Mouse (Mus musculus): ENCODE data around the gene Slc43a3. TPM values are rescaled to one million over a fixed set of nuclear protein-coding genes. Genes with fewer than 3 reads are reported as not detected.

Gene Slc43a3
- polyA plus RNA-seq, 1 experiment, result 64.3 TPM

DNA sequence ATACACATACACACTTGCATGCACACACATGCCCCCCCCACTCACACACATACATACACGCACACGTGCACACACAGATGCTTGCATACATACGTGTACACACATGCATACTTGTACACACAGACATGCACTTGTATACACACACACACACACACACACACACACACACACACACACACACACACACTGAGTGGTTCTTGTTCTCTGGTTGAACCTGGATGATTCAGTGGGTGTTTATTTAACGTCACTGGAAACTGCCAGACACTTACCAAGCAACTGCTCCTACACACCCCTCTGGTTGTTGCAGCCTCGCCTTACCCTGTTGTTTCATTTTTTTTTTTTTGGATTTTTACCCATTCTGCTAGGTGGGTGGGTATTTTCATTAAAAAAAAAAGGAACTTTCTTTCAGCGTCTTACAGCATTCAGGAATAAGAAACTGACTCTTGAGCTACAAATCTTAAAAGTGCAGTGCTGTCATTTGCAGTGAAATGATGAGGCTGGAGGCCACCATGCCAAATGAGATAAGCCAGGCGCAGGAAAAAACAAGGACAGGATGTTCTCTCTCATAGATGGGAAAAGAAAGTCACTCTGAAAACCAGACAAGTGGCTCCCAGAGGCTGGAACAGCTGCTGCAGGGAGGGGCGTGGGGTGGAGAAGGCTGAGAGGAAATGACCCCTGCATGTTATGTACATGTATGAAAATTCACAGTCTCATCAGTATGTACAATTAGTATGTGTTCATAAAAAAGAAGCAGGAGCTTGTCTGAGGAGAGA lies 19.6 kb upstream of the Slc43a3 start:
- Histone ChIP-seq H3K27me3 (ENCODE audit: control insufficient read depth, insufficient read depth, low read length) (no peaks in the 10 kb centered on the region), H3K4me1 (replicated peaks; ENCODE audit: control insufficient read depth, insufficient read depth, low read length) (no peaks in the 10 kb centered on the region), H3K27ac (ENCODE audit: control insufficient read depth, insufficient read depth, low read length) (no peak overlapping the region), H3K4me3 (ENCODE audit: control insufficient read depth, insufficient read depth, low read length) (no peak overlapping the region), H3K36me3 (ENCODE audit: control insufficient read depth, insufficient read depth, low read length) (no peaks in the 10 kb centered on the region)
- no peak for TF ChIP-seq POLR2A (IDR thresholded peaks at IDR 0.05; ENCODE audit: control insufficient read depth, extremely low read depth, insufficient read depth, low read length, poor library complexity)
- TF ChIP-seq CTCF (IDR thresholded peaks at IDR 0.05; ENCODE audit: borderline replicate concordance, control insufficient read depth, extremely low read depth, insufficient read depth, low read length, poor library complexity), result no peak
- no peak for DNase-seq
- 73% methylated on average over 8 of the region's 8 CpGs for whole genome bisulfite sequencing

DNA sequence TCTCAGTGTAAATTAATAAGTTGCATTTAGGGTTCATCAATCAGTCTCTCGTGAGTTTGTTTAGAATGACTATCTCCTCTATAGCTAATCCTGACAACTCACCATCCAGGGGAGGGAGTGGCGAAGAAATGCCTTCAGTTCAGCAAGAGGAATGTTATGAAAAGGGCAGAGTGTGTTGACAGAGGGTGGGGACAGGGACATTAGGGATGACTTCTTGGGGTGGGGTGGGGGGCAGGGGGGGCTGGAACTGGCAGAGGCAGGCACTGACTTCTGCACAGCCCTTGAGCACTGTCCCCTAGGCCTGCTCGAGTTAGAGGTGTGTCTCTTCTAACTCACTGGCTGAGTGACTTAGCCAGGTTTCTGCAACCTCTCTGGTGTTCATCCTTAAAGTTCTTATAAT lies 18.2 kb upstream of the Slc43a3 start:
- H3K27me3 ChIP-seq (ENCODE audit: control insufficient read depth, insufficient read depth, low read length), result no peaks in the 10 kb centered on the region
- H3K36me3 ChIP-seq (ENCODE audit: control insufficient read depth, insufficient read depth, low read length), result no peaks in the 10 kb centered on the region
- no peak overlapping the region for H3K4me3 ChIP-seq (ENCODE audit: control insufficient read depth, insufficient read depth, low read length)
- 94% methylated on average over 3 of the region's 3 CpGs for WGBS
- H3K4me1 ChIP-seq (replicated peaks; ENCODE audit: control insufficient read depth, insufficient read depth, low read length), result no peaks in the 10 kb centered on the region
- no peak for TF ChIP-seq CTCF (IDR thresholded peaks at IDR 0.05; ENCODE audit: borderline replicate concordance, control insufficient read depth, extremely low read depth, insufficient read depth, low read length, poor library complexity)
- no peak for TF ChIP-seq POLR2A (IDR thresholded peaks at IDR 0.05; ENCODE audit: control insufficient read depth, extremely low read depth, insufficient read depth, low read length, poor library complexity)
- DNase-seq, result no peak
- no peak overlapping the region for H3K27ac ChIP-seq (ENCODE audit: control insufficient read depth, insufficient read depth, low read length)

DNA sequence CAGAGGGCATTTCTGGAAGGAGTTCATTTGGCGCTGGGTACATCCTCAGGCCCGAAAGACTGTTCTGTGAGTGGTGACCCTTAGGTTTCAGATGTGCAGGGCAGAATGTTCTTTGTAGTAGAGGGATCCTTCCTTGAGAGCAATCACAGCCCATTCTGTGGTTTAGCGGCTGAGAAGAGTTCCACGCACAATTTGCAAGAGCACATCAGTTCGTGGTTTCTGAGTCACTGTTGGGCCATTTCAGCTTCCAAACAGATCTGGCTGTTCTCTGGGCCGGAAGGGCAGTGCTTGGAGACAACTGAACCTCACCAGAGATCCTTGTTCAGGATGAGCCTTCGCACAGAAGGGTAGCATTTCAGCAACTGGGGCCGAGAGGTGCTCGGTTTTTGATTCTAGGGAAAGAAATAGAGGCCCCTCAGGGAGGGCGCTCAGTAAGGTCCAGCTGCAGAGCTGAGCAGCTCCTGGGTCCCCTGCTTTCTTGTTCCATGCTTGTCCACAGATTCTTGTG lies 16.7 kb upstream of the Slc43a3 start:
- no peak overlapping the region for H3K4me3 ChIP-seq (ENCODE audit: control insufficient read depth, insufficient read depth, low read length)
- no peak overlapping the region for H3K27ac ChIP-seq (ENCODE audit: control insufficient read depth, insufficient read depth, low read length)
- 64% methylated on average over 10 of the region's 10 CpGs for WGBS
- TF ChIP-seq POLR2A (IDR thresholded peaks at IDR 0.05; ENCODE audit: control insufficient read depth, extremely low read depth, insufficient read depth, low read length, poor library complexity) (no peak), CTCF (IDR thresholded peaks at IDR 0.05; ENCODE audit: borderline replicate concordance, control insufficient read depth, extremely low read depth, insufficient read depth, low read length, poor library complexity) (no peak)
- H3K27me3 ChIP-seq (ENCODE audit: control insufficient read depth, insufficient read depth, low read length), result no peaks in the 10 kb centered on the region
- DNase-seq, result no peak
- no peaks in the 10 kb centered on the region for H3K36me3 ChIP-seq (ENCODE audit: control insufficient read depth, insufficient read depth, low read length)
- H3K4me1 ChIP-seq (replicated peaks; ENCODE audit: control insufficient read depth, insufficient read depth, low read length), result no peaks in the 10 kb centered on the region

DNA sequence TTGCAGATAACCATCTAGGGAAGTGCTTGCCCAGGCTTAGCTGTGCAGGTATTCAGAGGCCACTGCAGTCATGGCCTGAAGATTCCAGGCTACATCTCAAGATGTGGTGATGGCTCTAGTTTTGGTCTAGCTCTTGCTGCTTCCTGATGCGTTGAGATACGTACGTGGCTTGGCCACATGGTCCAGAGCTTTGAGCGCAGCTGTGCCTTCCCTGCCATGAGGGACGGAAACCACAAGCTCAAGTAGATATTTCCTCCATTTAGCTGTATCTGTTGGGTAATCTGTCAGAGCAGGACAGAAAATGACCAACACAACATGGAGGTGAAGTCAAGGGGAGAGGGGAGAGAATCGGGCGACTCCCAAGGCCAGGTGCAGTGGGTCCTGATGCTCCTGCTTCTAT lies 6.2 kb upstream of the Slc43a3 start:
- Histone ChIP-seq H3K4me3 (ENCODE audit: control insufficient read depth, insufficient read depth, low read length) (no peak overlapping the region), H3K36me3 (ENCODE audit: control insufficient read depth, insufficient read depth, low read length) (no peaks in the 10 kb centered on the region), H3K27me3 (ENCODE audit: control insufficient read depth, insufficient read depth, low read length) (no peaks in the 10 kb centered on the region), H3K27ac (ENCODE audit: control insufficient read depth, insufficient read depth, low read length) (no peak overlapping the region), H3K4me1 (replicated peaks; ENCODE audit: control insufficient read depth, insufficient read depth, low read length) (peaks cover 6% of the 10 kb centered on the region; the same call in 1 of the 2 replicates)
- 14% methylated on average over 7 of the region's 7 CpGs for WGBS
- no peak for DNase-seq
- no peak for TF ChIP-seq CTCF (IDR thresholded peaks at IDR 0.05; ENCODE audit: borderline replicate concordance, control insufficient read depth, extremely low read depth, insufficient read depth, low read length, poor library complexity)
- no peak for TF ChIP-seq POLR2A (IDR thresholded peaks at IDR 0.05; ENCODE audit: control insufficient read depth, extremely low read depth, insufficient read depth, low read length, poor library complexity)

DNA sequence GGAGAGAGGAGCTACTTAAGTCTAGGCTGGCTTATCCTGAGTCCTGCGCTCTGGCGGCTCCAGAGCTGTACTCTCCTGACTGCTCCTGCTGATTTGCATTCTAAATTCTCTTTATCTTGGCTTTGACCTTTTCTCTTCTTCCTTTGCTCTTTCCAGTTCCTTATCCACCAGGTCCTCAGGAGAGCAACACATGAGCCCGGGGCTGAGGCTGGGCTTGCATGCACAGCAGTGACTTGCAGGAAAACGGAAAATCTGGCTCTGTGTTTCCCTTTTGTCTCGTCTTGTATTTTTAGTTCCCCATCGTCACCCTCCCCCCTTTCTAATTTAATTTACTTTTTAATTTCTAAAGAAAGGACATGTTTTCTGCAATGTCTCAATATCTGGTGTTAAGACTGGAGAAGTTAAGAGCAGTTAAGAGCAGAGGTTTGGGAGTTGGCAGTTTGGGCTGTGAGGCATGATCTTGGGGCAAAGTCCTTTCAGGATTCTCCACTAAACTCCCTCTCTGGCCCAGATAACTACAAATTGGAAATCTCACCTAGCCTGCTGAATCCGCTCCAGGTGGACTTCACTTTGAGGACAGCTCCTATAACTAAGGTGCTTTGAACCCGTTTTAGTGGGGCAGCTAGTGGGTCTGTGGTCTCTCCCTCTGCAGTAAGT lies 2.3 kb upstream of the Slc43a3 start:
- WGBS, result 66% methylated on average over 8 of the region's 8 CpGs
- TF ChIP-seq CTCF (IDR thresholded peaks at IDR 0.05; ENCODE audit: borderline replicate concordance, control insufficient read depth, extremely low read depth, insufficient read depth, low read length, poor library complexity) (no peak), POLR2A (IDR thresholded peaks at IDR 0.05; ENCODE audit: control insufficient read depth, extremely low read depth, insufficient read depth, low read length, poor library complexity) (no peak)

DNA sequence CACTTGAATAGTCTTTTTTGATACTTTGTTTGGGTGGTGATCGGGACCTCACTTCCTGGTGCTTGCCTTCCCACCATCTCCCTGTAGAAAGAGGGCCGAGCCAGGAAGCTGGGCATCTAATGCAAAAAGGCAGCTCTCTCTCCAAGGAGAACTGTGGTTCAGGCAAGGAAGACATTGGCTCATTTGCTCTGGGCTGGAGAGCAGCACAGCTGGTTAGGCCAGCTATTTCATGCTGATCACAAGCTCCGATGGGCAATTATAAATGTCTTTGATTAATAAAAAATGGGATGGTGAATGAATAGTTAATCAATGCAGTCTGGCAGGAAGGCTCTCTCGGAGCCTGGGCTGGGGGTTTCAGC lies 1.8 kb upstream of the Slc43a3 start:
- no peaks in the 10 kb centered on the region for H3K27me3 ChIP-seq (ENCODE audit: control insufficient read depth, insufficient read depth, low read length)
- H3K27ac ChIP-seq (ENCODE audit: control insufficient read depth, insufficient read depth, low read length), result no peak overlapping the region
- H3K4me1 ChIP-seq (replicated peaks; ENCODE audit: control insufficient read depth, insufficient read depth, low read length), result peaks cover 22% of the 10 kb centered on the region
- TF ChIP-seq POLR2A (IDR thresholded peaks at IDR 0.05; ENCODE audit: control insufficient read depth, extremely low read depth, insufficient read depth, low read length, poor library complexity) (no peak), CTCF (IDR thresholded peaks at IDR 0.05; ENCODE audit: borderline replicate concordance, control insufficient read depth, extremely low read depth, insufficient read depth, low read length, poor library complexity) (no peak)
- H3K4me3 ChIP-seq (ENCODE audit: control insufficient read depth, insufficient read depth, low read length), result no peak overlapping the region
- WGBS, result 90% methylated on average over 4 of the region's 4 CpGs
- DNase-seq, result no peak
- H3K36me3 ChIP-seq (ENCODE audit: control insufficient read depth, insufficient read depth, low read length), result no peaks in the 10 kb centered on the region

More for the DNA sequence above, 2.3 kb upstream of the Slc43a3 start:
- Histone ChIP-seq H3K36me3 (ENCODE audit: control insufficient read depth, insufficient read depth, low read length) (no peaks in the 10 kb centered on the region), H3K4me3 (ENCODE audit: control insufficient read depth, insufficient read depth, low read length) (no peak overlapping the region), H3K27me3 (ENCODE audit: control insufficient read depth, insufficient read depth, low read length) (no peaks in the 10 kb centered on the region), H3K4me1 (replicated peaks; ENCODE audit: control insufficient read depth, insufficient read depth, low read length) (peaks cover 22% of the 10 kb centered on the region), H3K27ac (ENCODE audit: control insufficient read depth, insufficient read depth, low read length) (no peak overlapping the region)
- DNase-seq, result no peak
